Mouse (Mus musculus) embryonic facial prominence, embryonic 13.5 days (tissue): ENCODE results near the gene Dennd4a. TPM values are rescaled to one million over a fixed set of nuclear protein-coding genes. Genes with fewer than 3 reads are reported as not detected.
A peak's percentile ranks its signal among the peaks of the same experiment; 100 is the strongest.

Experiments used
- ATAC-seq: fragments of 200-750 bp; cut with Nextera tagmentation; 2 replicates; pipeline ENCODE4 v1.8.0; 2017; ENCODE audit warnings: low read depth; ENCODE audit not compliant: insufficient number of reproducible peaks, insufficient read depth, low FRiP score, low TSS enrichment
- H3K27ac ChIP-seq: fragments of 300-500 bp; sonication (generic); 2 replicates; pipeline ENCODE4 v1.5.1; 2015; ENCODE audit warnings: moderate library complexity, mild to moderate bottlenecking, inconsistent platforms
- H3K27me3 ChIP-seq: fragments of 300-500 bp; sonication (generic); 2 replicates; pipeline ENCODE4 v1.6.1; 2015; ENCODE audit warnings: mild to moderate bottlenecking, inconsistent platforms
- H3K36me3 ChIP-seq: fragments of 300-500 bp; sonication (generic); 2 replicates; pipeline ENCODE4 v1.6.1; 2015; ENCODE audit warnings: mild to moderate bottlenecking, inconsistent platforms
- H3K4me1 ChIP-seq: fragments of 300-500 bp; sonication (generic); 2 replicates; pipeline ENCODE4 v1.6.1; 2015; ENCODE audit warnings: inconsistent platforms
- H3K4me2 ChIP-seq: fragments of 300-500 bp; sonication (generic); 2 replicates; pipeline ENCODE4 v1.6.1; 2015; ENCODE audit warnings: moderate library complexity, mild to moderate bottlenecking, inconsistent platforms
- H3K4me3 ChIP-seq: fragments of 300-500 bp; sonication (generic); 2 replicates; pipeline ENCODE4 v1.5.1; 2015; ENCODE audit warnings: mild to moderate bottlenecking, inconsistent platforms
- H3K9ac ChIP-seq: fragments of 300-500 bp; sonication (generic); 2 replicates; pipeline ENCODE4 v1.6.1; 2015; ENCODE audit warnings: mild to moderate bottlenecking, inconsistent platforms
- H3K9me3 ChIP-seq: fragments of 300-500 bp; sonication (generic); 2 replicates; pipeline ENCODE4 v1.6.1; 2016; ENCODE audit warnings: inconsistent platforms
- WGBS: fragments of 180-500 bp; shearing (Covaris S2); methylation state at CpG from one replicate; pipeline ENCODE4 v1.1.7; 2015; ENCODE audit warnings: mixed read lengths; 5-methylcytosine and 5-hydroxymethylcytosine counted together
- polyA plus RNA-seq: library from polyadenylated mRNA; unstranded; fragments of >200 nt; fragmentation: Nextera tagmentation; extraction: Ambion mirVana; gene quantifications from 2 replicates; pipeline ENCODE4 v1.2.1, GENCODE M21; 2015

Gene Dennd4a
- polyA plus RNA-seq, 1 experiment from 2014 or later: 10.8 TPM

DNA sequence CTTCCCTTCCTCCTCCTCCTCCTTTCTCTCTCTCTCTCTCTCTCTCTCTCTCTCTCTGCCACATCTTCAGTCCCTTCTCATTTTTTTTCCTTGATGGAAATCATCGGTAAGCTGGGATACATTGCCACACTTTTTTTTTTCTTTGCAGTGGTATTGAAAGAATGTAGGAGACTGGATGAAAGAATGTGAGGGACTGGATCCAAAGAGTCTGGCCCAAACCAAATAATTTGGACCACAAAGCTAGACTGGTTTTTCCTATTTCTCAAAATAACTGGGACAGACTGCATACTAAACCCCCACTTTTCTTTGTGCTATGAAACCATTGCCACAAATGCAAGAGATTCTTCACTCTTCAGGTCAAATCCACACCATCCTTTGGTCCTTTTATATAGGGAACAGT is 19.5 kb upstream of the Dennd4a start:
- peak overlapping the region; percentile 71 for H3K27ac ChIP-seq
- 34% methylated on average over 1 of the region's 1 CpGs for WGBS
- no peaks in the 10 kb centered on the region for H3K9me3 ChIP-seq
- H3K4me2 ChIP-seq: no peak overlapping the region
- no peaks in the 10 kb centered on the region for H3K36me3 ChIP-seq
- no peak for ATAC-seq
- no peak overlapping the region for H3K4me3 ChIP-seq
- H3K9ac ChIP-seq: no peak overlapping the region
- H3K4me1 ChIP-seq: peaks cover 30% of the 10 kb centered on the region
- no peaks in the 10 kb centered on the region for H3K27me3 ChIP-seq

DNA sequence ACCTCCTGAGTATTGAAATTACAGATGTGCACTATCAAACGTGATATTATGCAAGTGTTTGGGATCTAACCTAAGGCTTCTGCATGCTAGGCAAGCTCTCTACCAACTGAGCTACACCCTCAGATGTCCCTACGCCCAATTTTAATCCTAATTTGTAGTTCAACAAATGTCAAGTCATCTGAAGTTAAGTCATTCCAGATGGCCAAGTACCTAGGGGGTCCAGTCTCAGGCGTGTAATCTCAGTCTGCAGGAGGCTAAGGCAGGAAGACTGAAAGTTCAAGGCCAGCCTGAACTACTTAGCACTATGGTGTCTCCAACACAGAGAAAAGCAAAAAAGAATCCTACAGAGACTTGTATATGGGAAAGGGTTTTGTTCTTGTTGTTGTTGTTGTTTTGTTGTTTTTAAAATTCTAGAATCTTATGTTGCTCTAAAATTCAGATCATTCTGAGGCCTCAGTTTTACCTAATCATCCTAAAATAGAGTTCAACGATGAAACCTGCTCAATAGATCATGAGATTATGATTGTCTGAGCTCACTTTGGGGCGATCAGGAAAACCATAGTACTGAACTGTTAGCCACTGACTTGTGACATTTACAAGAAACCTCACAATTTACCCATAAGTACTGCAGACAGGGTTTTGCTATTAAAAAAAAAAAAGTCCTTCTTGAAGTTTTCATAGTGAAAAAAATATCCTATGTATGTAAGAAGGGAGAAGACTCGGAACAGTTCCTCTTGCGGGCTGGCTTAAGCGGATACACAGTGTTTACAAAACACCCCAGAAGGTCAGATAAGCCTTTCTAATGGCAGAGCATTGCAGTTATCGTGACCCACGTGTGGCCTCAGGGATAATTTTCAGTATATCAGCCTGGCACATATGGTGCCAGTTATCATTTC is 18.5 kb upstream of the Dennd4a start:
- Histone ChIP-seq H3K4me3 (no peak overlapping the region), H3K4me1 (peaks cover 28% of the 10 kb centered on the region), H3K27ac (peak overlapping the region; percentile 71; the same call in 1 of the 2 replicates), H3K9me3 (no peaks in the 10 kb centered on the region), H3K27me3 (no peaks in the 10 kb centered on the region), H3K36me3 (no peaks in the 10 kb centered on the region), H3K4me2 (no peak overlapping the region), H3K9ac (no peak overlapping the region)
- 56% methylated on average over 10 of the region's 10 CpGs for WGBS
- ATAC-seq: no peak

DNA sequence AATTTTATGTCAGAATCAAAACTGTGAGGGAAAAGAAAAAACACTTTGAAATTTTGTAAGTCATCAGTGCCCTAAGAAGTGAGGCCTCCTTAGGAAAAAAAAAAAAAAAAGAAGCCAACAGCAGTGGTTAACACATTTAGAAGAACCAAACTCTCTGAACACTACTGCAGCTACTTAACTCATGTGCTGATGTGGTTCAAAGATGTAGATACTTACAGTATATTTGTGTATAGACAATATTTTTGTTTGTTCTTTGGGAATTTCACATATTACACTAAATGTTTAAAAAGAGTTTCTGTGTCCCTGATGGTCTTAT is 17.9 kb upstream of the Dennd4a start:
- Histone ChIP-seq H3K9me3 (no peaks in the 10 kb centered on the region), H3K36me3 (no peaks in the 10 kb centered on the region), H3K27ac (no peak overlapping the region), H3K4me3 (no peak overlapping the region), H3K9ac (no peak overlapping the region), H3K4me1 (peaks cover 22% of the 10 kb centered on the region), H3K4me2 (no peak overlapping the region), H3K27me3 (no peaks in the 10 kb centered on the region)
- no peak for ATAC-seq

DNA sequence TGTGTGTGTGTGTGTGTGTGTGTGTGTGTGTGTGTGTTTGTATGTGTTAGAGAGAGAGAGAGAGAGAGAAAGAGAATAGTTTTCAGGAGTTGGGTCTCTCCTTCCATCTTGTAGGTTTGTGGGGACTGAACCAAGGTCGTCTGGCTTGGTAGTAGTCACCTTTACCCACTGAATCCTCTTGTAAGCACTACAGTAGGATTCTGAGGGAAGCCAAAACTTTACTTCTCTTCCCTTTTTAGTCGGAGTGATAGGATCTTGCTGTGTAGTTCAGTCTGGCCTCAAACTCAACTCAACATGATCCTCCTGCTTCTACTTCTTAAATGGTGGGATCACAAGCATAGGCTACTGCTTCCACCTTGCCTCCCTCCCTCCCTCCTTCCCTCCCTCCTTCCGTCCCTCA is 17.3 kb upstream of the Dennd4a start:
- H3K36me3 ChIP-seq: no peaks in the 10 kb centered on the region
- ATAC-seq: no peak
- WGBS: 62% methylated on average over 3 of the region's 3 CpGs

DNA sequence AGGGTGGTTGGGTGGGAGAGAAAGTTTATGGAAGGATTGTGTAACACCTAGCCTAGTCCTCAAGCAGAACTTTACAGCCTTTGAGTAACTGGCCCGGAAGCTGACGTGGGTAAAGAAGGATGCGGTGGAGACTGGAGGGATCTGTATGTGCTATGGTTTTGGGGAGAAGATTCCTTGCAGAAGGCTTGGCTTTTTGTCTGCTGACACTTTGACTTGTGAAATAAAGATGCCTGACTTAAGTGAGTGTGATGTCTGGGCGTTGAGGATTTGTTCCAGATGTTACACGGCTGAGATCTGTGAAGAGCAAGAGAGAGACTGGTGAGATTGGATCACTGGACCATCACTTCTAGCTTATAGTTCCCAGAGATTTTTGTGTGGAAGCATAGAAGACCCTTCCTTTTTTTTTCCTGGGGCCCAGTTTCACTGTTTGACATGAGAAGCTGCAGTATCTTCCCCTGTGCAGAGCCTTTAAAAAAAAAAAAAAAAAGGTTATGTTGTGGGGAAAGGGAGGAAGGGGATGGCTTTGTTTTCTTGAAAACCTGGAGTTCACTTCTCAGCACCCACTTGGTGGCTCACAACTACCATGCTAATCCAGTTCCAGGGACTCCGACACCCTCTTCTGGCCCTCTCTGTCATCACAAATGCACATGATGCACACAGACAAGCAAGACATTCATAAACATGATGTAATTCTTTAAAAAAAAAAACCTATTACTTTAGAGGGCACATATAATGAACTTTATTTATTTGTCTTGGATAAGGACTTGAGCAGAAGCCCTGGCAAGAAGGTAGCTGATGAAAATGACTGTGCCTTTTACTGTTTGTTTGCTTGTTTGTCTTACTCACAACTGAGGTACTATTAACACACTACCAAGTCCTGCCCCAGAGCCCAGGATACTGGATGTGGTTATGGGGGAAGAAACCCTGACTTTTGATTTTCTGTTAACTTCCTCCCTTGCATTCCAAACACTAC is 16.4 kb upstream of the Dennd4a start:
- Histone ChIP-seq H3K9ac (no peak overlapping the region), H3K9me3 (no peaks in the 10 kb centered on the region), H3K4me3 (no peak overlapping the region), H3K4me2 (no peak overlapping the region), H3K27ac (no peak overlapping the region), H3K4me1 (peaks cover 19% of the 10 kb centered on the region; the same call in 1 of the 2 replicates), H3K36me3 (no peaks in the 10 kb centered on the region), H3K27me3 (no peaks in the 10 kb centered on the region)
- WGBS: 57% methylated on average over 6 of the region's 6 CpGs
- no peak for ATAC-seq

More for the DNA sequence above, 17.3 kb upstream of the Dennd4a start:
- Histone ChIP-seq H3K4me1 (peaks cover 19% of the 10 kb centered on the region; the same call in 1 of the 2 replicates), H3K27me3 (no peaks in the 10 kb centered on the region), H3K4me3 (no peak overlapping the region), H3K9ac (no peak overlapping the region), H3K27ac (no peak overlapping the region), H3K4me2 (no peak overlapping the region), H3K9me3 (no peaks in the 10 kb centered on the region)

DNA sequence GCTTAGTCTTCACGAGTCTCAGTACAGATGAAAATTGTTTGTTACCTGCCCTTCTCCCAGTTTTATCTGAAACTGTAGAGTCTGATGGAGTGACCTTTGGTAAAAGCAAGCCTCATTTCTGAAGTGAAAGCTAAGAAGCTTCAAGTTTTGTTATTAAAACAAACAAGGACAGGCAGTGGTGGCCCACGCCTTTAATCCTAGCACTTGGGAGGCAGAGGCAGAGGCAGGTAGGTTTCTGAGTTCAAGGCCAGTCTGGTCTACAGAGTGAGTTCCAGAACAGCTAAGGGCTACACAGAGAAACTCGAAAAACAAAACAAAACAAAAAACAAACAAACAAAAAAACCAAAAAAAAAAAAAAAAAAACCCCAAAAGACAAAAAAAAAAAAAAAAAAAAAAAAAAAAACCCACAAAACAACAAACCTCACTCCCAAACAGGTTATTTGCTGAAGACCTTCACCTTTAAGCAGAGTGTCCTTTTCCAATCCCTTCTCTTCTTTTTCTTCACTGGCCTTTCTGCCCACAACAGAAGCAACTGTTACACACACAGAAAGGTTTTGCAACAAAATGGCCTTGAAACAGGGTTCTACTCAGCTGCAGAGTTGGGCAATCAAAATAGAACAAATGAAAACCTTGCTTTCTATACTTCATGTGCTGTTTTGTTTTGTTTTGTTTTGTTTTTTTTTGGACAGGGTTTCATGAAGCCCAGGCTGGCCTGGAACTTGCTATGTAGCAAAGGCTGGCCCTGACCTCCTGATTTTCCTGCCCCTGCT is 15.1 kb upstream of the Dennd4a start:
- H3K9ac ChIP-seq: no peak overlapping the region
- WGBS: 65% methylated on average over 3 of the region's 3 CpGs
- H3K4me2 ChIP-seq: no peak overlapping the region
- no peaks in the 10 kb centered on the region for H3K36me3 ChIP-seq
- H3K27ac ChIP-seq: no peak overlapping the region
- no peak for ATAC-seq
- H3K4me1 ChIP-seq: peaks cover 16% of the 10 kb centered on the region; the same call in 1 of the 2 replicates
- no peak overlapping the region for H3K4me3 ChIP-seq
- H3K9me3 ChIP-seq: peaks cover 6% of the 10 kb centered on the region
- H3K27me3 ChIP-seq: no peaks in the 10 kb centered on the region

DNA sequence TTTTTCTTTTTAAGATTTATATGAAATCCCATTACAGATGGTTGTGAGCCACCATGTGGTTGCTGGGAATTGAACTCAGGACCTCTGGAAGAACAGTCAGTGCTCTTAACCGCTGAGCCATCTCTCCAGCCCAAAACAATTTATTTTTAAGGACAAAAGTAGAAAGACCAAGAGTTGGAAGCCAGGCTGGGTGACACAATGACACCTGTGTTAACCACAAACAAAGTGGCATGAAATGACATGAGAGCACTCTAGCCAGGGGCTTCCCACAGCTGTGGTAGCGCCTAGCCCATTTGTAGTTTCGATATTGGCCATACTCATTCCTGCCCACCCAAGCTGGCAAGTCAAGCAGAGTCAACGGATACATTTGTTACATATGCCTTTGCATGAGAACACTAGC is 13.7 kb upstream of the Dennd4a start:
- H3K4me2 ChIP-seq: no peak overlapping the region
- ATAC-seq: no peak
- H3K27ac ChIP-seq: no peak overlapping the region
- H3K9ac ChIP-seq: no peak overlapping the region
- peaks cover 6% of the 10 kb centered on the region for H3K9me3 ChIP-seq
- H3K4me3 ChIP-seq: no peak overlapping the region
- no peaks in the 10 kb centered on the region for H3K27me3 ChIP-seq
- peaks cover 5% of the 10 kb centered on the region; the same call in 1 of the 2 replicates for H3K4me1 ChIP-seq
- H3K36me3 ChIP-seq: no peaks in the 10 kb centered on the region
- 89% methylated on average over 4 of the region's 4 CpGs for WGBS

DNA sequence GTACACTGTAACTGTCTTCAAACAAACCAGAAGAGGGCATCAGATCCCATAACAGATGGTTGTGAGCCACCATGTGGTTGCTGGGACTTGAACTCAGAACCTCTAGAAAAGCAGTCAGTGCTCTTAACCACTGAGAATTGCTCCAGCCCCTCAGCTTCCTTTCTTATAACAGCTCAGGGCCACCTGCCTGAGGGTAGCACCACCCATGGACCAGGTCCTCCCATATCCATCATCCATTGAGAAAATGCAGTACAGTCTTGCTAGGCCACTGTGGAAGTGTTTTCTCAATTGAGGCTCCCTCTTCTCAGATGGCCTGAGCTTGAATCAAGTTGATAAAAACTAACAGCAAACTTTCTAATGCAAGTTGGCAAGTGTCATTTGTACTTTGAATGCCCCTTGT is 13.0 kb upstream of the Dennd4a start:
- Histone ChIP-seq H3K4me3 (no peak overlapping the region), H3K27ac (no peak overlapping the region), H3K36me3 (no peaks in the 10 kb centered on the region), H3K4me1 (peaks cover 5% of the 10 kb centered on the region; the same call in 1 of the 2 replicates), H3K4me2 (no peak overlapping the region), H3K27me3 (no peaks in the 10 kb centered on the region), H3K9me3 (peaks cover 6% of the 10 kb centered on the region), H3K9ac (no peak overlapping the region)
- ATAC-seq: no peak

DNA sequence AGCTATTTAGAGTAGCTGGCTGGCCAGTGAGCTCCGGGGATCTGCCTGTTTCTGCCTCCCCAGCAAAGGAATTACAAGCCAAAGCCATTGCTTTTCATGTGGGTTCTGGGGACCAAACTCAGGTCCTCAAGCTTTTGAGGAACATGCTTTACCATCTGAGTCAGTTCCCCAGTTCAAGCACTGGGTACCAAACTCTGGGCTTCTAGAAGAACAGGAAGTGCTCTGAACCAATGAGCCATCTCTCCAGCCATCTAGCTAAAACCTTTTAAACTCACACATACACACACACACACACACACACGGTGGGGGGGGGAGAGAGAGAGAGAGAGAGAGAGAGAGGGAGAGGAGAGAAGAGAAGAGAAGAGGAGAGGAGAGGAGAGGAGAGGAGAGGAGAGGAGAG is 12.3 kb upstream of the Dennd4a start:
- no peak for ATAC-seq

DNA sequence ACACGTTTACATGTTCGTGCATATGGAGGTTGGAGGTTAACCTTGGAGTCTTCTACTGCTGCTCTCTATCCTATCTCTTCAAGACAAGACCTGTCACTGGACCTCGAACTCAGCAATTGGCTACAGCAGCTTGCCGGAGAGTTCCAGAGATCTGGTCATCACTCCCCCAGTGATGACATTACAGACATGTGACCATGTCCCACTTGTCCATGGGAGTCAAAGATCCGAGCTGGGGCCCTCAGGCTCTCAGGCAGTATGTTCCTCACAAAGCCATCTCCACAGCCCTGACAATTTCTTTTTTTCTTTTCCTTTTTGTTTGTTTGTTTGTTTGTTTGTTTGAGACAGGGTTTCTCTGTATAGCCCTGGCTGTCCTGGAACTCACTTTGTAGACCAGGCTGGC is 11.6 kb upstream of the Dennd4a start:
- 95% methylated on average over 5 of the region's 5 CpGs for WGBS
- H3K36me3 ChIP-seq: no peaks in the 10 kb centered on the region
- no peak for ATAC-seq
- H3K27ac ChIP-seq: no peak overlapping the region
- no peak overlapping the region for H3K4me3 ChIP-seq
- no peak overlapping the region for H3K9ac ChIP-seq
- H3K4me2 ChIP-seq: no peak overlapping the region
- H3K9me3 ChIP-seq: peaks cover 6% of the 10 kb centered on the region
- H3K4me1 ChIP-seq: no peaks in the 10 kb centered on the region
- H3K27me3 ChIP-seq: no peaks in the 10 kb centered on the region

More for the DNA sequence above, 12.3 kb upstream of the Dennd4a start:
- no peak overlapping the region for H3K4me2 ChIP-seq
- no peak overlapping the region for H3K4me3 ChIP-seq
- peaks cover 6% of the 10 kb centered on the region for H3K9me3 ChIP-seq
- H3K27me3 ChIP-seq: no peaks in the 10 kb centered on the region
- no peak overlapping the region for H3K9ac ChIP-seq
- no peak overlapping the region for H3K27ac ChIP-seq
- H3K36me3 ChIP-seq: no peaks in the 10 kb centered on the region
- WGBS: 86% methylated on average over 1 of the region's 2 CpGs
- H3K4me1 ChIP-seq: peaks cover 5% of the 10 kb centered on the region; the same call in 1 of the 2 replicates

- Histone ChIP-seq H3K36me3 (no peaks in the 10 kb centered on the region), H3K4me3 (no peak overlapping the region), H3K27me3 (no peaks in the 10 kb centered on the region), H3K4me1 (no peaks in the 10 kb centered on the region), H3K27ac (no peak overlapping the region), H3K4me2 (no peak overlapping the region), H3K9ac (no peak overlapping the region), H3K9me3 (peaks cover 6% of the 10 kb centered on the region)
- WGBS: 88% methylated on average over 5 of the region's 5 CpGs
- ATAC-seq: no peak
Observed at GRCm38 (mm10) chr9:64802561-64802960, 8.6 kb upstream of the Dennd4a start.
